Mouse (Mus musculus) liver, embryonic 14.5 days (tissue): ENCODE measurements around the gene Rpap3. TPM values are rescaled to one million over a fixed set of nuclear protein-coding genes. Genes with fewer than 3 reads are reported as not detected.

Source experiments
- ATAC-seq: fragments of 200-750 bp; cut with Nextera tagmentation; 2 replicates; pipeline ENCODE4 v1.8.0; 2017; ENCODE audit warnings: moderate number of reproducible peaks, mild to moderate bottlenecking, moderate library complexity; ENCODE audit not compliant: insufficient read depth
- DNase-seq, 3 experiments: peaks; one replicate each; pipeline ENCODE4 v3.0.0-alpha.2; 2012 to 2013; ENCODE audit warnings: low read depth in 3 of 3, low spot score in 3 of 3
- H3K27ac ChIP-seq: fragments of 300-500 bp; sonication (generic); 2 replicates; pipeline ENCODE4 v1.5.1; 2014; ENCODE audit warnings: moderate library complexity, mild to moderate bottlenecking, control low read depth, inconsistent platforms
- H3K27me3 ChIP-seq: fragments of 300-500 bp; sonication (generic); 2 replicates; pipeline ENCODE4 v1.6.1; 2014; ENCODE audit warnings: mild to moderate bottlenecking, low read length, moderate library complexity; ENCODE audit not compliant: control insufficient read depth, insufficient read depth
- H3K36me3 ChIP-seq: fragments of 300-500 bp; sonication (generic); replicated peaks from 2 replicates; pipeline ENCODE4 v1.6.1; 2014; ENCODE audit warnings: low read depth; ENCODE audit not compliant: control insufficient read depth, insufficient read depth
- H3K4me1 ChIP-seq, 2 experiments: fragments of 200-500 bp in 1 of 2; fragments of 300-500 bp in 1 of 2; sonication (generic) in 1 of 2; replicated peaks; 2 replicates each; pipeline ENCODE4 v1.6.1; 2012 to 2014; ENCODE audit warnings: antibody characterized with exemption in 1 of 2, inconsistent platforms in 1 of 2, low read length in 1 of 2; ENCODE audit not compliant: control insufficient read depth in 2 of 2, insufficient read depth in 2 of 2
- H3K4me2 ChIP-seq: fragments of 300-500 bp; sonication (generic); 2 replicates; pipeline ENCODE4 v1.6.1; 2014; ENCODE audit warnings: low read depth, mild to moderate bottlenecking, control low read depth, moderate library complexity
- H3K4me3 ChIP-seq, 2 experiments: fragments of 200-500 bp in 1 of 2; fragments of 300-500 bp in 1 of 2; sonication (generic) in 1 of 2; 2 replicates each; pipeline ENCODE4 v1.5.1; 2012 to 2014; ENCODE audit warnings: low read depth in 2 of 2, low read length in 2 of 2, mild to moderate bottlenecking in 2 of 2, control low read depth in 1 of 2, inconsistent platforms in 1 of 2, moderate library complexity in 1 of 2; ENCODE audit not compliant: insufficient read depth in 1 of 2
- H3K9ac ChIP-seq: fragments of 300-500 bp; sonication (generic); replicated peaks from 2 replicates; pipeline ENCODE4 v1.6.1; 2014; ENCODE audit warnings: mild to moderate bottlenecking, control low read depth, moderate library complexity
- H3K9me3 ChIP-seq: fragments of 300-500 bp; sonication (generic); 2 replicates; pipeline ENCODE4 v1.6.1; 2016; ENCODE audit warnings: low read length, mixed read lengths; ENCODE audit not compliant: control insufficient read depth
- CTCF ChIP-seq: IDR thresholded peaks from 2 replicates; pipeline ENCODE4 v1.5.1; 2016; ENCODE audit warnings: antibody characterized with exemption, low read depth, control low read depth
- EP300 ChIP-seq: IDR thresholded peaks from 2 replicates; pipeline ENCODE4 v1.6.1; 2016; ENCODE audit warnings: antibody characterized with exemption, low read depth
- WGBS: fragments of 180-500 bp; shearing (Covaris S2); extraction: QIAGEN DNeasy Blood & Tissue Kit; methylation state at CpG from one replicate; pipeline ENCODE4 v1.1.7; 2014; ENCODE audit not compliant: insufficient replicate concordance; 5-methylcytosine and 5-hydroxymethylcytosine counted together
- polyA plus RNA-seq, 2 experiments: library from polyadenylated mRNA; depleted of rRNA in 1 of 2; stranded (reverse) in 1 of 2; unstranded in 1 of 2; fragments of >200 nt; fragmentation: Nextera tagmentation in 1 of 2; extraction: Ambion mirVana in 1 of 2; gene quantifications; 2 replicates each; pipeline versions ENCODE4 v1.2.1 to v1.2.3; 2012 to 2014

Gene Rpap3
- polyA plus RNA-seq, 2 experiments = 6.8 to 11.2 TPM

DNA sequence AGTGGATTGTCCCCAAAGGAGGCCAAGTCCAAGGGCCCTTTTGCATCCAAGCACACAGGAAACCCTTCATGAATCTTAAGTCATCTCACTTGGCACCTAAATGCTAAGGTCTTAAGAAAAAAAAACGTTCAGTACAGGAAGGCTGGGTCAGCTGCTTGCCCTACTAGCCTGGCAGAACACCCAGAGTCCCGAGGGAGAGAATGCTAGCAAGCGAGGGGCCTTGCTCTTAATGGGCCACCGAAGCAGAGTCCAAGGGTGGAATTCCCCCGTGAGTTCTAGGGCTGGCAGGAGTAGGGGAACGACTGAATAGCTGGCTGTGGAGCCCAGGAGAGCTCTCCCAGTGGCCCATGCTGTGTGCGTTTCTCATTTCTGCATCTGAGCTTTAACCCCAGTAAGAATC lies 23.2 kb upstream of the Rpap3 start:
- Histone ChIP-seq H3K36me3 (no peaks in the 10 kb centered on the region), H3K27ac (no peak overlapping the region), H3K27me3 (no peaks in the 10 kb centered on the region), H3K9me3 (no peaks in the 10 kb centered on the region), H3K4me2 (no peak overlapping the region), H3K4me1 (no peaks in the 10 kb centered on the region), H3K4me3 (no peak overlapping the region), H3K9ac (no peak overlapping the region)
- WGBS = 51% methylated on average over 7 of the region's 7 CpGs
- no peak for DNase-seq
- no peak for TF ChIP-seq CTCF
- no peak for TF ChIP-seq EP300
- no peak for ATAC-seq

DNA sequence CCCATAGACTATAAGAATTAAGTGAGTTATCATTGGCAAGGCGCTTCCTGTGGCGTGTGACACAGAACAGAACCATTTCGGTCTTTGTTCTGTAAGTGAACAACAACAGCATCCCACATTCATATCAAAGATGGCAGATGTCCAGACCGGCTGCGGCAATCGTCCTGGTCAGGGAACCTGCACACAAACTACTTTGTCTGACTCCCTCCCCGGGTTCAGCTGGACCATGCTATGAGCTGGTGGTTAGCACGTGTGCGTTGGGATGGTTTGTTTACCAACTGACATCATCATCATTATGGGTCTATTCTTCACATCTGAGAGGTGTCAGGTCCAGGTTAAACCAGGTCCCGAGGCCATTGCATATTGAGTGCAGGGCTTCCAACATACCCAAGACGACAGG lies 22.8 kb upstream of the Rpap3 start:
- no peak overlapping the region for H3K4me3 ChIP-seq
- H3K9me3 ChIP-seq = no peaks in the 10 kb centered on the region
- H3K27ac ChIP-seq = no peak overlapping the region
- DNase-seq = no peak
- H3K4me1 ChIP-seq = no peaks in the 10 kb centered on the region
- WGBS = 71% methylated on average over 11 of the region's 11 CpGs
- TF ChIP-seq EP300 (no peak), CTCF (no peak)
- no peaks in the 10 kb centered on the region for H3K27me3 ChIP-seq
- H3K36me3 ChIP-seq = no peaks in the 10 kb centered on the region
- no peak overlapping the region for H3K9ac ChIP-seq
- ATAC-seq = no peak
- H3K4me2 ChIP-seq = no peak overlapping the region

DNA sequence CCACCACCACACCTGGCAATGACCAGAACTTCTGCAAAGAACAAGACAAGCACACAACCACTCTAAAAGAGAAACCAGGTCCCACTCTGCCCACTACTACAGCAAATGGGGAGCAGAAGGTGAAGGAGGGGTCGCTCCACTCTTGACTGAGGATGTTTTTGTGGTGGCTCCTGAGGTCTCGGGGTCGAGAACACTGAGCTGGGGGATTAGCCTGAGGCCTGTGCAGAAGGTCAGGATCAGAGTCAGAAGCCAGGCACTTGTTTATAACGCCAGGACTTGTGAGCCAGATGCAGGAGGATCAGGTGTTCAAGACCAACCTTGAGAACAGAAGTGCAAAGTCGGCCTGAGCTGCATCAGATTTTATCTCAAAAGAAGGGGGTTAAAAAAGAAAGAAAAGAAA lies 21.9 kb upstream of the Rpap3 start:
- no peak for ATAC-seq
- 51% methylated on average over 5 of the region's 5 CpGs for WGBS

DNA sequence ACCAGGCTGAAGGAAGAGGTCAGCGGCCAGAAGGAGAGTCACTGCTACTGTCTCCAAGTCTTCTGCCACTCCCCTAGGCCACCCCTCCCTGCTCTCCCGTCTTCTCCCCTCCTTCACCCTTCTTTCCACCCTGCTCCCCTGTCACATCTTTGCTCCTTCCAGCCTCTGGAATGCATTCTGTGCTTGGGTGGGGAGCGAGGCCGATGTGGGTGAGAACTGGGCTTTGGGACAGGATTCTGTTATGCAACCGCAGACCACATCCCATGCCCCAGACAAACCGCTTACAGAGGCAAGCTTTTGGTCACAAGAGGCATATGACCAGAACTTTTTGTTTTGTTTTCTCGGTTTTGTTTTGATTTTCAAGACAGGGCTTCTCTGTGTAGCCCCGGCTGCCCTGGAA lies 21.4 kb upstream of the Rpap3 start:
- H3K27me3 ChIP-seq = no peaks in the 10 kb centered on the region
- H3K9ac ChIP-seq = no peak overlapping the region
- H3K36me3 ChIP-seq = no peaks in the 10 kb centered on the region
- DNase-seq (no peak), ATAC-seq (no peak)
- no peak overlapping the region for H3K4me2 ChIP-seq
- H3K27ac ChIP-seq = no peak overlapping the region
- H3K4me3 ChIP-seq = no peak overlapping the region
- WGBS = 42% methylated on average over 8 of the region's 8 CpGs
- H3K9me3 ChIP-seq = no peaks in the 10 kb centered on the region
- no peaks in the 10 kb centered on the region for H3K4me1 ChIP-seq
- TF ChIP-seq CTCF (no peak), EP300 (no peak)

More for the DNA sequence above, 21.9 kb upstream of the Rpap3 start:
- no peaks in the 10 kb centered on the region for H3K4me1 ChIP-seq
- H3K36me3 ChIP-seq = no peaks in the 10 kb centered on the region
- TF ChIP-seq CTCF (no peak), EP300 (no peak)
- no peak overlapping the region for H3K4me2 ChIP-seq
- H3K27ac ChIP-seq = no peak overlapping the region
- no peak overlapping the region for H3K9ac ChIP-seq
- H3K9me3 ChIP-seq = no peaks in the 10 kb centered on the region
- DNase-seq = no peak
- no peaks in the 10 kb centered on the region for H3K27me3 ChIP-seq
- H3K4me3 ChIP-seq = no peak overlapping the region

DNA sequence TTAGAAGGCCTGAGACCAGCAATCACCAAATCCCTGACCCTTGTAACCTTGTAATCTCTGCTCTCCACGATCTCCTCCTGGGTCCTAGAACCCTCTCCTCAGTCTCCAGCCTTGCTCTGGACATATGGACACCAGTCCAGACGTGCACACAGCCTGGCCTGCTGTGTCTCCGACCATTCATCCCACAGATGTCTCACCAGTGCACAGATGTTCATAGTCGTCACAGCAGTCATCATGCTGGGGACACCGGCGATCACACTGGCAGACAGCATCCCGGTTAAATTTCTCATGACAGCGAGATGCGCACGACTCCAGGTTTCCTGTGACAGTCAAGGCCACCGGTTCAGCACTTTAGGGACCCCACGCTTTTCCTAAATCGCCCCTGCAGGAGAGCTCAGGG lies 20.7 kb upstream of the Rpap3 start:
- no peak overlapping the region for H3K4me3 ChIP-seq
- 71% methylated on average over 13 of the region's 13 CpGs for WGBS
- H3K36me3 ChIP-seq = no peaks in the 10 kb centered on the region
- DNase-seq = no peak
- TF ChIP-seq CTCF (no peak), EP300 (no peak)
- no peak for ATAC-seq
- H3K9ac ChIP-seq = no peak overlapping the region
- H3K4me1 ChIP-seq = no peaks in the 10 kb centered on the region
- no peak overlapping the region for H3K27ac ChIP-seq
- H3K4me2 ChIP-seq = no peak overlapping the region
- H3K27me3 ChIP-seq = no peaks in the 10 kb centered on the region
- no peaks in the 10 kb centered on the region for H3K9me3 ChIP-seq
